Mouse (Mus musculus) midbrain, embryonic 16.5 days (tissue): Measurements from ENCODE around the gene Cacng4. TPM values are rescaled to one million over a fixed set of nuclear protein-coding genes. Genes with fewer than 3 reads are reported as not detected.
A peak's percentile ranks its signal among the peaks of the same experiment; 100 is the strongest.

Experiments used
- ATAC-seq: fragments of 200-750 bp; cut with Nextera tagmentation; 2 replicates; pipeline ENCODE4 v1.8.0; 2017; ENCODE audit warnings: moderate TSS enrichment
- H3K27ac ChIP-seq: fragments of 300-500 bp; sonication (generic); 2 replicates; pipeline ENCODE4 v1.5.1; 2014; ENCODE audit warnings: mild to moderate bottlenecking, low read length, mixed read lengths
- H3K27me3 ChIP-seq: fragments of 300-500 bp; sonication (generic); 2 replicates; pipeline ENCODE4 v1.6.1; 2014; ENCODE audit warnings: low read depth, low read length, mixed read lengths; ENCODE audit not compliant: control insufficient read depth, insufficient read depth
- H3K36me3 ChIP-seq: fragments of 300-500 bp; sonication (generic); 2 replicates; pipeline ENCODE4 v1.6.1; 2014; ENCODE audit warnings: mild to moderate bottlenecking, low read length, moderate library complexity, mixed read lengths; ENCODE audit not compliant: control insufficient read depth, insufficient read depth
- H3K4me1 ChIP-seq: fragments of 300-500 bp; sonication (generic); 2 replicates; pipeline ENCODE4 v1.6.1; 2014; ENCODE audit warnings: mild to moderate bottlenecking, low read length, mixed read lengths; ENCODE audit not compliant: control insufficient read depth, insufficient read depth
- H3K4me2 ChIP-seq: fragments of 300-500 bp; sonication (generic); 2 replicates; pipeline ENCODE4 v1.6.1; 2014; ENCODE audit warnings: mild to moderate bottlenecking, low read length, mixed read lengths
- H3K4me3 ChIP-seq: fragments of 300-500 bp; sonication (generic); 2 replicates; pipeline ENCODE4 v1.5.1; 2014; ENCODE audit warnings: low read depth, mild to moderate bottlenecking, low read length, moderate library complexity, mixed read lengths
- H3K9ac ChIP-seq: fragments of 300-500 bp; sonication (generic); 2 replicates; pipeline ENCODE4 v1.6.1; 2014; ENCODE audit warnings: low read depth, low read length, mixed read lengths
- H3K9me3 ChIP-seq: fragments of 300-500 bp; sonication (generic); replicated peaks from 2 replicates; pipeline ENCODE4 v1.6.1; 2014; ENCODE audit warnings: mild to moderate bottlenecking, low read length, mixed read lengths; ENCODE audit not compliant: control insufficient read depth, poor library complexity, severe bottlenecking
- WGBS: fragments of 180-500 bp; shearing (Covaris S2); extraction: QIAGEN DNeasy Blood & Tissue Kit; methylation state at CpG from one replicate; pipeline ENCODE4 v1.1.7; 2014; 5-methylcytosine and 5-hydroxymethylcytosine counted together
- polyA plus RNA-seq: library from polyadenylated mRNA; unstranded; fragments of >200 nt; fragmentation: Nextera tagmentation; extraction: Ambion mirVana; gene quantifications from 2 replicates; pipeline ENCODE4 v1.2.1, GENCODE M21; 2015

The Cacng4 gene
- polyA plus RNA-seq, 1 experiment from 2014 or later = 52.1 TPM

DNA sequence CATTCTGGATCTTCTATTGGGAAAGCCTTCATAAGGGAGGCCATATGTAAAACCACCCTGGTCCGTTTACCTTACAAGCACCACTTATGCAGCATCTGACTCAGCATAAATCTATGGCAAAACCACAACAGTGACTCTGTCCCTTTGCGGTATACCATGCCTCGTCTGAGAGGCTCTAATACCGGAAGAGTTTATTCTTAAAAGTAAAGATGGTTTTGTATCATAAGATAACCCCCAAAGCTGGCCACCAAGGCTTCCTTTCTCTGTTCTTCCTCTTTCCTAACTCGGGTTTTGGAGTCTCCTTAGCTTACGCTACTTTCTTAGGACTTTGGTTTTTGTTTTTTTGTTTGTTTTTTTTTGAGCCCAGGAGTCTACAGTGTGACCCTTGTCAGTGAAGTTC lies 101.0 kb downstream of the Cacng4 start:
- Histone ChIP-seq H3K9ac (no peak overlapping the region), H3K36me3 (no peaks in the 10 kb centered on the region), H3K9me3 (no peaks in the 10 kb centered on the region), H3K4me1 (no peaks in the 10 kb centered on the region), H3K27ac (no peak overlapping the region), H3K4me3 (no peak overlapping the region), H3K4me2 (no peak overlapping the region), H3K27me3 (no peaks in the 10 kb centered on the region)
- 86% methylated on average over 6 of the region's 6 CpGs for WGBS
- ATAC-seq = no peak

DNA sequence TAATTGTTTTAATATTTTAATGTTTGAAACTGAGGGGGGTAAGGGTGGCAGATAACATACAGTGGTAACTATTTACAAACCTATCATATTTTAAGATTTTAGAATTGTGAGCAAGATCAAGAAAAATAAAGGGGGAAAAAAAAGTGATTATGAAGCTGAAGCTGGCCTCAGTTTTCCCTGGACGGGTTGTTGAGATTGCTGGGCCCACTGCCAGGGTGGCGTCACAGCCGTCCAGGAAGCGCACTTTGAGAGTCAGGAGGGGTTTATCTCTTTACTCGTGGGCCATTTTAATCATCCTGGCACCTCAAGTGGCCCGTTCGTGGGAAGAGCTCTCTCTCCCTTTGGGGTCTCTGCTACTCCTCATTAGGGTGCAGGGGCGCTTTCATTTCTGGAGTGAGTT lies 102.8 kb downstream of the Cacng4 start:
- Histone ChIP-seq H3K27ac (no peak overlapping the region), H3K9ac (no peak overlapping the region), H3K27me3 (no peaks in the 10 kb centered on the region), H3K4me3 (no peak overlapping the region), H3K9me3 (no peaks in the 10 kb centered on the region), H3K4me1 (no peaks in the 10 kb centered on the region), H3K36me3 (peaks cover 1% of the 10 kb centered on the region; the same call in 1 of the 2 replicates), H3K4me2 (no peak overlapping the region)
- no peak for ATAC-seq
- 61% methylated on average over 8 of the region's 8 CpGs for WGBS

DNA sequence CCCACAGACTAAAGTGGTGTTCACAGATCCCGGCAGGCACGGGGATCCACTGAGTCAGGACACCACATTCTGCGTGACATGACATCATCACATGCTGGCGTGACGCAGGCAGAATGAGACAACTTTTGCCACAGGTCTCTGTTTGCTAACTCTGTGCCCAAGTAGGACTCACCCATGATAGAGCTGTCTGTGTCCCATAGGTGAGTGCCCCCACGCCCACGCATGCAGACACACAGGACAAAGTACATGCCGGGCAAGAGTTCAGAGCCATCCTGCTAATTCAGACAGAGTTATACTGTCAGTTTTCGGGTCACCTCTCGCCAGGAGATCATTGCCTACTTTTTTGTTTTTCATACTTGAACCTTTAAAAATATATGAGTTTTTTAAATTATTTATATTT lies 105.9 kb downstream of the Cacng4 start:
- WGBS = 95% methylated on average over 10 of the region's 10 CpGs
- no peak overlapping the region for H3K4me3 ChIP-seq
- peaks cover 5% of the 10 kb centered on the region; the same call in 1 of the 2 replicates for H3K36me3 ChIP-seq
- peaks cover 7% of the 10 kb centered on the region for H3K4me1 ChIP-seq
- no peaks in the 10 kb centered on the region for H3K27me3 ChIP-seq
- ATAC-seq = no peak
- no peak overlapping the region for H3K27ac ChIP-seq
- H3K9ac ChIP-seq = no peak overlapping the region
- no peaks in the 10 kb centered on the region for H3K9me3 ChIP-seq
- no peak overlapping the region for H3K4me2 ChIP-seq

DNA sequence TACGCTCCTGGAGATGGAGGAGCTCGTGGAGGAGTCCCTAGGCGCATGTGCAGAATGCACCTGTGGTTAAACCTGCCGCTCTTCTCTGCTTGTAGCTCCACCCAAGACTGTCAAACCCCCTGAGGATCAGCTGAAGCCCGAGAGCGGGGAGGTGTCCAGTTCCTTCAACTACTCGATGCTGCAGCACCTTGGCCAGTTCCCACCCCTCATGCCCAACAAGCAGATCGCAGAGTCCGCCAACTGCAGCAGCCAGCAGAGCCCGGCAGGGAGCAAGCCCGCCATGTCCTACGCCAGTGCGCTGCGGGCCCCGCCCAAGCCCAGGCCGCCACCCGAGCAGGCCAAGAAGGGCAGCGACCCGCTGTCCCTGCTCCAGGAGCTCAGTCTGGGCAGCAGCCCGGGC lies 108.1 kb downstream of the Cacng4 start:
- ATAC-seq = no peak
- H3K36me3 ChIP-seq = peaks cover 5% of the 10 kb centered on the region; the same call in 1 of the 2 replicates
- H3K9me3 ChIP-seq = no peaks in the 10 kb centered on the region
- no peak overlapping the region for H3K27ac ChIP-seq
- whole genome bisulfite sequencing = 84% methylated on average over 20 of the region's 20 CpGs
- no peak overlapping the region for H3K9ac ChIP-seq
- no peak overlapping the region for H3K4me3 ChIP-seq
- H3K4me1 ChIP-seq = peaks cover 22% of the 10 kb centered on the region
- H3K4me2 ChIP-seq = no peak overlapping the region
- no peaks in the 10 kb centered on the region for H3K27me3 ChIP-seq

- Histone ChIP-seq H3K4me2 (no peak overlapping the region), H3K9ac (no peak overlapping the region), H3K9me3 (no peaks in the 10 kb centered on the region), H3K27ac (peak overlapping the region; percentile 34; the same call in 1 of the 2 replicates), H3K4me3 (no peak overlapping the region), H3K27me3 (no peaks in the 10 kb centered on the region), H3K36me3 (peaks cover 5% of the 10 kb centered on the region; the same call in 1 of the 2 replicates), H3K4me1 (peaks cover 23% of the 10 kb centered on the region)
- WGBS = 43% methylated on average over 19 of the region's 19 CpGs
- no peak for ATAC-seq
Measured at GRCm38 (mm10) chr11:107683544-107684465, 110.6 kb downstream of the Cacng4 start.

GRCm38 (mm10) chr11:107682694-107683355 lies 111.5 kb downstream of the Cacng4 start:
- 25% methylated on average over 9 of the region's 9 CpGs for WGBS
- Histone ChIP-seq H3K9ac (no peak overlapping the region), H3K27ac (peak overlapping the region; percentile 60; the same call in 1 of the 2 replicates), H3K36me3 (peaks cover 5% of the 10 kb centered on the region; the same call in 1 of the 2 replicates), H3K9me3 (no peaks in the 10 kb centered on the region), H3K4me1 (peaks cover 23% of the 10 kb centered on the region), H3K27me3 (no peaks in the 10 kb centered on the region), H3K4me3 (no peak overlapping the region), H3K4me2 (no peak overlapping the region)
- ATAC-seq = peak; percentile 64; the same call in 1 of the 2 replicates

Other genes starting within 250 kb of the Cacng4 start
- 16.6 and 18.3 TPM in 2 replicates for gene Helz, start 246.6 kb downstream of the Cacng4 start, polyA plus RNA-seq
- gene Cacng1, start 78.0 kb downstream of the Cacng4 start, polyA plus RNA-seq = 0.27 and 0.48 TPM in 2 replicates
- 10.3 and 12.7 TPM in 2 replicates for gene Cacng5, start 120.5 kb upstream of the Cacng4 start, polyA plus RNA-seq